Mouse (Mus musculus) stomach, postnatal 0 days (tissue): Measurements from ENCODE around the gene Il17re.

Experiments used
- CTCF ChIP-seq: IDR thresholded peaks from 2 replicates; pipeline ENCODE4 v1.5.1; 2016; ENCODE audit warnings: antibody characterized with exemption, low read depth, mild to moderate bottlenecking, moderate library complexity
- EP300 ChIP-seq: optimal IDR thresholded peaks from 2 replicates; pipeline ENCODE3; 2016; ENCODE audit warnings: antibody characterized with exemption

DNA sequence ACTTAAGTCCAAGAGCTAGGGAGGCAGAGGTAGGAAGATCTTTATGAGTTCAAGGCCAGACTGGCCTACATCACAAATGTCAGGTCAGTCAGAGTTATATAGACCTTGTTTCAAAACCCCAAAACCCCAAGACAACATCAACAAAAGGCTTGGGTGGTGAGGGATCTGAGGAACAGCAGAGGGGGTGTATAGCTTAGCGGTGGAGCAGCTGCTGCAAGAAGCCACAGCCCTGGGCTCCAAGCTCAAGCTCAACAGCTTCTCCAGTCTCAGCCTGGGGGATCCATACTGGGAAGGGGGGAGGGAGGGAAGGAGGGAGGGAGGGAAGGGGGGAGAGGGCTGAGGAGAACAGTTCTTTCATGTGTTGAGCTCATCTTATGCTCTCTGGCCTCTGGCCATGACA, 47.4 kb downstream of the Il17re start:
- TF ChIP-seq CTCF, result no peak
- TF ChIP-seq EP300, result no peak
